Mouse (Mus musculus): Measurements from ENCODE around the gene Gm10715. TPM values are rescaled to one million over a fixed set of nuclear protein-coding genes. Genes with fewer than 3 reads are reported as not detected.

Gene Gm10715
- not detected for total RNA-seq (2023)

GRCm38 (mm10) chr9:3036577-3036976, at the start of gene Gm10715:
Gene Gm10715 (plus strand): TSS chr9:3036877.

GRCm38 (mm10) chr9:3000445-3000972, 36.2 kb upstream of the Gm10715 start, which contains the start of gene Gm10722:
Gene Gm10722 (plus strand): TSS chr9:3000922.

GRCm38 (mm10) chr9:3002794-3003396, 33.8 kb upstream of the Gm10715 start, which contains the start of gene Gm11168:
Gene Gm11168 (plus strand): TSS chr9:3003346.

GRCm38 (mm10) chr9:3012733-3013279, 23.9 kb upstream of the Gm10715 start, which contains the start of gene Gm10721:
Gene Gm10721 (plus strand): TSS chr9:3013140.

DNA sequence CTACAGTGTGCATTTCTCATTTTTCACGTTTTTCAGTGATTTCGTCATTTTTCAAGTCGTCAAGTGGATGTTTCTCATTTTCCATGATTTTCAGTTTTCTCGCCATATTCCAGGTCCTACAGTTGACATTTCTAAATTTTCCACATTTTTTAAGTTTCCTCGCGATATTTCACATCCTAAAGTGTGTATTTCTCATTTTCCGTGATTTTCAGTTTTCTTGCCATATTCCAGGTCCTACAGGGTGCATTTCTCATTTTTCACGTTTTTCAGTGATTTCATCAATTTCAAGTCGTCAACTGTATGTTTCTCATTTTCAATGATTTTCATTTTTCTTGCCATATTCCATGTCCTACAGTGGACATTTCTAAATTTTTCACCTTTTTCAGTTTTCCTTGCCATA, 21.3 kb upstream of the Gm10715 start, which contains the start of gene Gm10720:
Gm10720 (plus strand) TSS at position 301 of the 400 bp plus-strand sequence.

GRCm38 (mm10) chr9:3017108-3017507, 19.6 kb upstream of the Gm10715 start, which contains the start of gene Gm10719:
Gene Gm10719 (plus strand): TSS chr9:3017408.

GRCm38 (mm10) chr9:3023312-3023984, 13.2 kb upstream of the Gm10715 start, which contains the start of gene Gm10718:
Gene Gm10718 (plus strand): TSS chr9:3023547.

GRCm38 (mm10) chr9:3024912-3025467, 11.7 kb upstream of the Gm10715 start, which contains the start of gene Gm10717:
Gene Gm10717 (plus strand): TSS chr9:3025417.

GRCm38 (mm10) chr9:3034299-3034698, 2.4 kb upstream of the Gm10715 start, which contains the start of gene Gm17535:
Gene Gm17535 (plus strand): TSS chr9:3034599.

Other genes with a start within 250 kb of the Gm10715 start
- gene Gm10722, start 36.0 kb upstream of the Gm10715 start, total RNA-seq (2023), result not detected
- gene Gm11168, start 33.5 kb upstream of the Gm10715 start, total RNA-seq (2023), result 1 to 10 TPM in 1 of 2 experiments, not detected in 1; 1.1 TPM
- 1 to 10 TPM; 3.1 to 3.7 TPM for gene Gm10721, start 23.7 kb upstream of the Gm10715 start, total RNA-seq (2023)
- not detected for gene Gm10720, start 21.2 kb upstream of the Gm10715 start, total RNA-seq (2023)
- gene Gm10719, start 19.5 kb upstream of the Gm10715 start, total RNA-seq (2023), result 1 to 10 TPM; 3.5 to 8.1 TPM
- gene Gm10718, start 13.3 kb upstream of the Gm10715 start, total RNA-seq (2023), result 1 to 10 TPM; 5.5 to 7.0 TPM
- 1 to 10 TPM; 2.2 to 2.4 TPM for gene Gm10717, start 11.5 kb upstream of the Gm10715 start, total RNA-seq (2023)
- not detected for gene Gm17535, start 2.3 kb upstream of the Gm10715 start, total RNA-seq (2023)

Measured in neutrophil, adult 59 days (primary cell).